Mouse (Mus musculus): ENCODE measurements at regions not wholly inside any gene's neighbourhood (a gene's known extent, or its start where the extent isn't known, plus 50 kb on each side); places are given as distances from the start of the nearest gene placed in this dataset.

DNA sequence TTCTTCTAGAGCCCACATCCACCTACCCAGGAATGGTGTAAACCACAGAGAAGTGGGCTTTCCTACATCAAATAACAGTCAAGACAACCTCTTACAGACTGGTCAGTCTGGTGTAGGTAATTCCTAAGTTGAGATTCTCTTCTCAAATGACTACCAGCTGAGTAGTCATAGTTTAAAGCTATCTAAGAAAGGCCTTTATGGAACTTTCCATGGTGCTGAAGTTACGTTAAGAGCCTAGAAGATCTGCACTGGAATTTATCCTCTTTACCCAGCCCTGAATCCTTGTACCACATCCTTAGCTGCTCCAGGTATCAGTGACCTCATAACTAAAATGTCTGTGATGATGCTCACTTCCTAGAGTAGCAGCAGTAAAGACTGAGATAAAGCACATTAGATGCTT is 385.2 kb downstream of the 1810013L24Rik start:
- Histone ChIP-seq H3K4me1 (ENCODE audit: control insufficient read depth, insufficient read depth, low read length) (no peaks in the 10 kb centered on the region), H3K27ac (ENCODE audit: insufficient read depth, low read depth, low read length) (no peak overlapping the region), H3K4me3 (ENCODE audit: insufficient read depth, low read length) (no peak overlapping the region)
- TF ChIP-seq CTCF (IDR thresholded peaks at IDR 0.05; ENCODE audit: low read depth, low read length) (no peak), POLR2A (IDR thresholded peaks at IDR 0.05; ENCODE audit: borderline replicate concordance, low read depth, low read length) (no peak)

DNA sequence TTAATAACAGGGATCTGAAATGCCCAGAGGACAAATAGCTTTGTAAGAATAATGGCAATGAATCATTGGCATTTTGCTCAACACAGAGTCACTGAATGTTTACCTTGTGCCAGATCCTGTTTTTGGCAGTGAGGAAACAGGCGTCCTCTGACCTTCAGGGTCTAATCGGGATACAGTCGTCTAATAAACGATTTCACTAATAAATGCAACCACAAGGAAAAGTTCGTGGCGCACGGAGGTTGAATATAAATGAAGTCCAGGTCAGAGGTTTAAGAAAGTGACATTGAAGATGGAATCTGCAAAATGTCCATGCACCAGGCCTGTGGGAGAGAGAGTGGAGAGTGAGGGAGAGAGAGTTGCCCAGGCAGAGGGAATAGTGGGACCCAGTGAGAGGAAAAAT is 387.5 kb downstream of the 1810013L24Rik start:
- no peaks in the 10 kb centered on the region for H3K4me1 ChIP-seq (ENCODE audit: control insufficient read depth, insufficient read depth, low read length)
- H3K4me3 ChIP-seq (ENCODE audit: insufficient read depth, low read length), result no peak overlapping the region
- no peak overlapping the region for H3K27ac ChIP-seq (ENCODE audit: insufficient read depth, low read depth, low read length)
- no peak for TF ChIP-seq POLR2A (IDR thresholded peaks at IDR 0.05; ENCODE audit: borderline replicate concordance, low read depth, low read length)
- TF ChIP-seq CTCF (IDR thresholded peaks at IDR 0.05; ENCODE audit: low read depth, low read length), result no peak

DNA sequence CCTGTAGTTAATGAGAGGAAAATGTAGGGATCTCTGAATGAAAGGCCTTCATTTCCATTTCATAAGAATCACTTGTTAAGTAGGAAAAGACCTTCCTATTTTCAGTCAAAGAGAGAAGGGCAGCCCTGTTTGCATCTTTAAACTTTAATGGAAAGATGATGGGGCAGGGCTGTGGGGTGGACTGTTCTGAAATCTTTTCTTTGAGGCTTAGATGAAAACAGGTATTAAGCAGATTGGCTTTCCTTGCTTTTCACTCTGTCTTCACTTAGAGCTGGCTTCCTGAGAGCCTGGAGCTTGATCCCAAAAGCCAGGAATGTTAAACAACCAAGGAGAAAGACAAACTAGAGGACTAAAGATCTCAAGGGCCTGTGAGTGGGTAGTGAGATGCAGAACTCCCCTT is 400.3 kb downstream of the 1810013L24Rik start:
- H3K4me1 ChIP-seq (ENCODE audit: control insufficient read depth, insufficient read depth, low read length), result no peaks in the 10 kb centered on the region
- H3K27ac ChIP-seq (ENCODE audit: insufficient read depth, low read depth, low read length), result no peak overlapping the region
- no peak overlapping the region for H3K4me3 ChIP-seq (ENCODE audit: insufficient read depth, low read length)
- TF ChIP-seq POLR2A (IDR thresholded peaks at IDR 0.05; ENCODE audit: borderline replicate concordance, low read depth, low read length) (no peak), CTCF (IDR thresholded peaks at IDR 0.05; ENCODE audit: low read depth, low read length) (no peak)

DNA sequence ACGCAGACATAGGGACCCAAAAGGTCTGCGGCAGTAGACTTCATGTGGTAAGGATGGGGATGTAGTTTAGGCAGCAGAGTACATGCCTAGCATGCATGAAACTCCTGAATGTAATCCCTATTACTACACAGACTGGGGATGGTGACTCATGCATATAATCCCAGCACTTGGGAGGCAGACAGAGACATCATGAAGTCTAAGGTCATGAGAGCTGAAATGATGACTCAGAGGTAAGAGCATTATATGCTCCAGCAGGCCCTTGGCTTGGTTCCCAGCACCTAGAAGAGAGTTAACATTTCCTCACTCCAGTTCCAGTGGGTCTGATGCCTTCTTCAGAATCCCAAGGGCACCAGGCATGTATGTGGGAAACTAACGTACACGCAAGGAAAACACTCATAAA is 412.2 kb downstream of the 1810013L24Rik start:
- H3K27ac ChIP-seq (ENCODE audit: insufficient read depth, low read depth, low read length), result no peak overlapping the region
- H3K4me1 ChIP-seq (ENCODE audit: control insufficient read depth, insufficient read depth, low read length), result no peaks in the 10 kb centered on the region
- H3K4me3 ChIP-seq (ENCODE audit: insufficient read depth, low read length), result no peak overlapping the region
- TF ChIP-seq CTCF (IDR thresholded peaks at IDR 0.05; ENCODE audit: low read depth, low read length) (no peak), POLR2A (IDR thresholded peaks at IDR 0.05; ENCODE audit: borderline replicate concordance, low read depth, low read length) (no peak)

GRCm38 (mm10) chr16:9247198-9247597 is 417.3 kb downstream of the 1810013L24Rik start:
- H3K4me1 ChIP-seq (ENCODE audit: control insufficient read depth, insufficient read depth, low read length), result no peaks in the 10 kb centered on the region
- no peak overlapping the region for H3K27ac ChIP-seq (ENCODE audit: insufficient read depth, low read depth, low read length)
- TF ChIP-seq POLR2A (IDR thresholded peaks at IDR 0.05; ENCODE audit: borderline replicate concordance, low read depth, low read length), result no peak
- TF ChIP-seq CTCF (IDR thresholded peaks at IDR 0.05; ENCODE audit: low read depth, low read length), result no peak
- no peak overlapping the region for H3K4me3 ChIP-seq (ENCODE audit: insufficient read depth, low read length)

GRCm38 (mm10) chr16:9253054-9253453 is 423.2 kb downstream of the 1810013L24Rik start:
- no peak for TF ChIP-seq CTCF (IDR thresholded peaks at IDR 0.05; ENCODE audit: low read depth, low read length)
- no peak for TF ChIP-seq POLR2A (IDR thresholded peaks at IDR 0.05; ENCODE audit: borderline replicate concordance, low read depth, low read length)
- H3K27ac ChIP-seq (ENCODE audit: insufficient read depth, low read depth, low read length), result no peak overlapping the region
- H3K4me3 ChIP-seq (ENCODE audit: insufficient read depth, low read length), result no peak overlapping the region
- H3K4me1 ChIP-seq (ENCODE audit: control insufficient read depth, insufficient read depth, low read length), result no peaks in the 10 kb centered on the region

GRCm38 (mm10) chr16:9255351-9255750 is 425.5 kb downstream of the 1810013L24Rik start:
- no peaks in the 10 kb centered on the region for H3K4me1 ChIP-seq (ENCODE audit: control insufficient read depth, insufficient read depth, low read length)
- no peak overlapping the region for H3K4me3 ChIP-seq (ENCODE audit: insufficient read depth, low read length)
- H3K27ac ChIP-seq (ENCODE audit: insufficient read depth, low read depth, low read length), result no peak overlapping the region
- TF ChIP-seq CTCF (IDR thresholded peaks at IDR 0.05; ENCODE audit: low read depth, low read length), result no peak
- TF ChIP-seq POLR2A (IDR thresholded peaks at IDR 0.05; ENCODE audit: borderline replicate concordance, low read depth, low read length), result no peak

- TF ChIP-seq CTCF (IDR thresholded peaks at IDR 0.05; ENCODE audit: low read depth, low read length) (no peak), POLR2A (IDR thresholded peaks at IDR 0.05; ENCODE audit: borderline replicate concordance, low read depth, low read length) (no peak)
- Histone ChIP-seq H3K4me1 (ENCODE audit: control insufficient read depth, insufficient read depth, low read length) (no peaks in the 10 kb centered on the region), H3K27ac (ENCODE audit: insufficient read depth, low read depth, low read length) (no peak overlapping the region), H3K4me3 (ENCODE audit: insufficient read depth, low read length) (no peak overlapping the region)
Observed at GRCm38 (mm10) chr16:9260966-9261365, 431.1 kb downstream of the 1810013L24Rik start.

DNA sequence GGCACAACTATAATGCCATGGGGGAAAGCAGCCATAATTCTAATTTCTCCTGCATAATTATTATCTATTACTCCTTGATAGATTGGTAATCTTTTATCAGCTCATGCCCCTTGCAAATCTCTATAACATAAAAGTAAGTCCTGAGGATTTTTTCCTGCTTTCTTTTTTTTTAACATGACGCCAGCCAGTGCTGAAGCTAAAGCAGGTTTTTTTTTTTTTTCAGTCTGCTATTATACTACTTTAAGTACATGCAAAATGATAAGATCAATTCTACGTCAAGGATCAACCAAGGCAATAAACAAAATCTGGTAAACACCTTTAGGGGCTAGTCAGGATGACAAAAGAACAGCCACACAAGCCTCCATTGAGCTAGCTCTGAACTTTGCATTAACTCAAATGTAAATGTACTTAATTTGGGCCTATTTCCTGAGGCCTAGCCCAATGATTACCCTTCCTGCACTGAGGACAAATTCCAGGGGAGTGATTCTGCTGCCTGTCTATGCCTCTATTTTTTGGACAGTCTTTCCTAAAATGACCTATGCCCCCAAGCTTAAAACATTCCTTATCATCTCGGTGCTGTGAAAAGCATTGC is 434.8 kb downstream of the 1810013L24Rik start:
- TF ChIP-seq POLR2A (IDR thresholded peaks at IDR 0.05; ENCODE audit: borderline replicate concordance, low read depth, low read length), result no peak
- TF ChIP-seq CTCF (IDR thresholded peaks at IDR 0.05; ENCODE audit: low read depth, low read length), result no peak
- H3K4me3 ChIP-seq (ENCODE audit: insufficient read depth, low read length), result no peak overlapping the region
- no peak overlapping the region for H3K27ac ChIP-seq (ENCODE audit: insufficient read depth, low read depth, low read length)
- no peaks in the 10 kb centered on the region for H3K4me1 ChIP-seq (ENCODE audit: control insufficient read depth, insufficient read depth, low read length)

- no peaks in the 10 kb centered on the region for H3K4me1 ChIP-seq (ENCODE audit: control insufficient read depth, insufficient read depth, low read length)
- H3K27ac ChIP-seq (ENCODE audit: insufficient read depth, low read depth, low read length), result no peak overlapping the region
- TF ChIP-seq POLR2A (IDR thresholded peaks at IDR 0.05; ENCODE audit: borderline replicate concordance, low read depth, low read length) (no peak), CTCF (IDR thresholded peaks at IDR 0.05; ENCODE audit: low read depth, low read length) (no peak)
- H3K4me3 ChIP-seq (ENCODE audit: insufficient read depth, low read length), result no peak overlapping the region
Observed at GRCm38 (mm10) chr16:9267204-9267603, 437.3 kb downstream of the 1810013L24Rik start.

DNA sequence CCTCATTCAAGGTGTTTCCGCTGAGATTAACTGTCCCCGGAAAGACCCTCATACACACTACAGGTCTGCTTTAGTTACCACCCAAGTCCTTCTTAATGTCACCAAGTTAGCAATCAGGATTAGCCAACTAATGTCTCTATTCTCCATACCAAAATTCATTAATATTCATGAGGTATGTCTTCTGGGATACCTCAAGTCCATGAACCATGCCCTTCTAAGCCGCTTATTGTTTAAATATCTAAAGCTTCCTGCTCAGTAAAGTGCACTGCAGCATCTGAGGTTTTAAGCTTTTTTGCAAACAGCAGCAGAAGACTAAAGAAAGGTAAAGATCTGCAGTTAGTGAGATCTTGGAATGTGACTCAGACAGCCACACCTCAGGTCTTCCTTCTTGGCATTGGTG is 440.2 kb downstream of the 1810013L24Rik start:
- Histone ChIP-seq H3K27ac (ENCODE audit: insufficient read depth, low read depth, low read length) (no peak overlapping the region), H3K4me1 (ENCODE audit: control insufficient read depth, insufficient read depth, low read length) (no peaks in the 10 kb centered on the region), H3K4me3 (ENCODE audit: insufficient read depth, low read length) (no peak overlapping the region)
- TF ChIP-seq CTCF (IDR thresholded peaks at IDR 0.05; ENCODE audit: low read depth, low read length), result no peak
- no peak for TF ChIP-seq POLR2A (IDR thresholded peaks at IDR 0.05; ENCODE audit: borderline replicate concordance, low read depth, low read length)

Data from bone marrow macrophage, adult 2 months (primary cell).